In genomic region chr11:88864458-88865197, GRCm38 (mm10) we compare ENCODE assay signal across 8 mouse cellular contexts. TPM values are rescaled to one million over a fixed set of nuclear protein-coding genes. Genes with fewer than 3 reads are reported as not detected.
A peak's percentile ranks its signal among the peaks of the same experiment; 100 is the strongest.
DNase-seq lines count a peak whose midpoint lies in the region; ATAC-seq and TF ChIP-seq lines count a peak whose summit lies in the region.

Gene Akap1 (minus strand): TSS chr11:88864586.

- TF ChIP-seq POLR2A in brain, embryonic 14.5 days (IDR thresholded peaks at IDR 0.05; ENCODE audit: borderline replicate concordance, extremely low read depth, insufficient read depth, insufficient read length, poor library complexity, severe bottlenecking), result peak; percentile 68

- H3K9ac ChIP-seq in heart, embryonic 12.5 days, result peak within 1 kb of the TSS; percentile 81
- peak within 1 kb of the TSS; percentile 74 for H3K9ac ChIP-seq in kidney, postnatal 0 days (ENCODE audit: low read depth, low read length)
- H3K9ac ChIP-seq in liver, embryonic 11.5 days (ENCODE audit: low read depth, low read length), result peak within 1 kb of the TSS; percentile 77
- peak within 1 kb of the TSS; percentile 45 for H3K9ac ChIP-seq in stomach, embryonic 15.5 days

- WGBS in heart, embryonic 12.5 days, result 2% methylated on average over 60 of the region's 60 CpGs
- 1% methylated on average over 47 of the region's 60 CpGs for WGBS in kidney, postnatal 0 days
- WGBS in liver, embryonic 11.5 days, result 1% methylated on average over 58 of the region's 60 CpGs
- WGBS in stomach, embryonic 15.5 days, result 1% methylated on average over 59 of the region's 60 CpGs

- peak within 1 kb of the TSS; percentile 92 for H3ac ChIP-seq in C2C12 (ENCODE audit: control insufficient read depth, insufficient read length, low read depth)

- peak; percentile 99 for DNase-seq in brain, embryonic 14.5 days (ENCODE audit: low read depth)
- DNase-seq in kidney, postnatal 0 days (ENCODE audit: low spot score), result peak; percentile 98
- peak; percentile 96 for DNase-seq in liver, embryonic 11.5 days (ENCODE audit: low spot score)
- peak; percentile 79 for DNase-seq in naive thymus-derived CD4-positive, alpha-beta T cell, adult 2 months (ENCODE audit: low read depth)

- H3K4me3 ChIP-seq in C2C12 (ENCODE audit: insufficient read depth, poor library complexity, severe bottlenecking), result peak within 1 kb of the TSS; percentile 84
- H3K4me3 ChIP-seq in erythroblast, embryonic 14.5 days (replicated peaks), result peak within 1 kb of the TSS; percentile 67
- peak within 1 kb of the TSS; percentile 70 for H3K4me3 ChIP-seq in heart, embryonic 12.5 days
- H3K4me3 ChIP-seq in kidney, postnatal 0 days (replicated peaks; ENCODE audit: low read depth, low read length), result peak within 1 kb of the TSS; percentile 70
- peak within 1 kb of the TSS; percentile 83 for H3K4me3 ChIP-seq in liver, embryonic 11.5 days (ENCODE audit: low read depth, low read length)
- peak within 1 kb of the TSS; percentile 81 for H3K4me3 ChIP-seq in stomach, embryonic 15.5 days (replicated peaks)

- no peaks in the 10 kb centered on the region for H3K27me3 ChIP-seq in C2C12 (ENCODE audit: control insufficient read depth, insufficient read depth, insufficient read length)
- H3K27me3 ChIP-seq in erythroblast, embryonic 14.5 days (ENCODE audit: control insufficient read depth), result peaks cover 11% of the 10 kb centered on the region
- no peaks in the 10 kb centered on the region for H3K27me3 ChIP-seq in heart, embryonic 12.5 days (replicated peaks)
- no peaks in the 10 kb centered on the region for H3K27me3 ChIP-seq in kidney, postnatal 0 days (ENCODE audit: insufficient read depth, low read length)
- H3K27me3 ChIP-seq in liver, embryonic 11.5 days (replicated peaks; ENCODE audit: control insufficient read depth, insufficient read depth, low read length), result peaks cover 3% of the 10 kb centered on the region; the same call in 1 of the 2 replicates
- no peaks in the 10 kb centered on the region for H3K27me3 ChIP-seq in stomach, embryonic 15.5 days (replicated peaks)

- H3K27ac ChIP-seq in heart, embryonic 12.5 days (ENCODE audit: poor library complexity, severe bottlenecking), result peak within 1 kb of the TSS; percentile 90
- H3K27ac ChIP-seq in kidney, postnatal 0 days, result peak within 1 kb of the TSS; percentile 78
- H3K27ac ChIP-seq in liver, embryonic 11.5 days (ENCODE audit: low read depth, low read length), result peak within 1 kb of the TSS; percentile 46
- H3K27ac ChIP-seq in stomach, embryonic 15.5 days, result peak within 1 kb of the TSS; percentile 83

- peaks cover 41% of the 10 kb centered on the region for H3K79me3 ChIP-seq in C2C12 (ENCODE audit: low read depth)

- no peak for TF ChIP-seq CTCF in C2C12 (IDR thresholded peaks at IDR 0.05; ENCODE audit: control insufficient read depth, insufficient read depth, insufficient read length)
- TF ChIP-seq CTCF in brain, embryonic 14.5 days (IDR thresholded peaks at IDR 0.05; ENCODE audit: borderline replicate concordance, extremely low read depth, insufficient read depth, insufficient read length), result no peak
- no peak for TF ChIP-seq CTCF in kidney, postnatal 0 days (IDR thresholded peaks at IDR 0.05; ENCODE audit: low read depth)

- peaks cover 41% of the 10 kb centered on the region for H3K4me1 ChIP-seq in erythroblast, embryonic 14.5 days (ENCODE audit: control insufficient read depth)
- peaks cover 33% of the 10 kb centered on the region for H3K4me1 ChIP-seq in heart, embryonic 12.5 days (replicated peaks)
- H3K4me1 ChIP-seq in kidney, postnatal 0 days (replicated peaks; ENCODE audit: insufficient read depth, low read length), result no peaks in the 10 kb centered on the region; the same call in 1 of the 2 replicates
- H3K4me1 ChIP-seq in liver, embryonic 11.5 days (replicated peaks; ENCODE audit: control insufficient read depth, insufficient read depth, low read length), result peaks cover 6% of the 10 kb centered on the region
- H3K4me1 ChIP-seq in stomach, embryonic 15.5 days, result no peaks in the 10 kb centered on the region

- H3K9me3 ChIP-seq in erythroblast, embryonic 14.5 days (ENCODE audit: control insufficient read depth, low read length), result no peaks in the 10 kb centered on the region
- no peaks in the 10 kb centered on the region for H3K9me3 ChIP-seq in heart, embryonic 12.5 days (replicated peaks)
- H3K9me3 ChIP-seq in kidney, postnatal 0 days (replicated peaks; ENCODE audit: low read length), result no peaks in the 10 kb centered on the region
- H3K9me3 ChIP-seq in liver, embryonic 11.5 days (ENCODE audit: control insufficient read depth, low read length), result no peaks in the 10 kb centered on the region
- no peaks in the 10 kb centered on the region for H3K9me3 ChIP-seq in stomach, embryonic 15.5 days

- peak within 1 kb of the TSS; percentile 94 for H3K4me2 ChIP-seq in heart, embryonic 12.5 days
- peak within 1 kb of the TSS; percentile 99 for H3K4me2 ChIP-seq in kidney, postnatal 0 days (ENCODE audit: low read length)
- H3K4me2 ChIP-seq in liver, embryonic 11.5 days, result peak within 1 kb of the TSS; percentile 94
- peak within 1 kb of the TSS; percentile 97 for H3K4me2 ChIP-seq in stomach, embryonic 15.5 days

- H3K79me2 ChIP-seq in C2C12 (ENCODE audit: control insufficient read depth, insufficient read depth), result peaks cover 45% of the 10 kb centered on the region

- H3K36me3 ChIP-seq in C2C12 (ENCODE audit: control insufficient read depth, insufficient read depth), result peaks cover 9% of the 10 kb centered on the region
- H3K36me3 ChIP-seq in erythroblast, embryonic 14.5 days (ENCODE audit: control insufficient read depth), result peaks cover 2% of the 10 kb centered on the region
- H3K36me3 ChIP-seq in heart, embryonic 12.5 days, result no peaks in the 10 kb centered on the region
- no peaks in the 10 kb centered on the region for H3K36me3 ChIP-seq in kidney, postnatal 0 days (ENCODE audit: insufficient read depth, low read length)
- H3K36me3 ChIP-seq in liver, embryonic 11.5 days (ENCODE audit: control insufficient read depth, insufficient read depth, low read length), result no peaks in the 10 kb centered on the region
- H3K36me3 ChIP-seq in stomach, embryonic 15.5 days, result no peaks in the 10 kb centered on the region

- peak; percentile 96 for ATAC-seq in heart, embryonic 12.5 days (ENCODE audit: insufficient number of reproducible peaks, low FRiP score)
- ATAC-seq in kidney, postnatal 0 days (replicated peaks; ENCODE audit: low FRiP score, low read depth), result peak; percentile 99
- peak; percentile 97 for ATAC-seq in liver, embryonic 11.5 days (replicated peaks; ENCODE audit: low FRiP score)
- ATAC-seq in stomach, embryonic 15.5 days (ENCODE audit: insufficient read depth, low FRiP score, low read depth), result peak; percentile 96

TF ChIP-seq in C2C12, 6 proteins besides CTCF, POLR2A, EP300 and RAD21:
- TF ChIP-seq USF1 (IDR thresholded peaks at IDR 0.05; ENCODE audit: low read depth), result no peak
- peak; percentile 91 for TF ChIP-seq MAX (IDR thresholded peaks at IDR 0.05)

RNA-seq across cellular contexts. Expression of gene Akap1, which starts in this region (rescaled TPM):
- 24.8 TPM for polyA plus RNA-seq in C2C12 (2012; fragmentation: generic; extraction: Trizol)
- polyA plus RNA-seq in brain, embryonic 14.5 days (2012; rRNA removed), result 52.8 and 54.1 TPM in 2 replicates
- 0.13 and 0.15 TPM in 2 replicates for polyA plus RNA-seq in erythroblast, embryonic 14.5 days (2012)
- 34.1 and 38.9 TPM in 2 replicates for polyA plus RNA-seq in heart, embryonic 12.5 days (2016; fragmentation: Nextera tagmentation; extraction: Ambion mirVana)
- 16.9 and 17.5 TPM in 2 replicates for polyA plus RNA-seq in kidney, postnatal 0 days (2015; fragmentation: Nextera tagmentation; extraction: Ambion mirVana)
- 17.3 and 18.9 TPM in 2 replicates for polyA plus RNA-seq in liver, embryonic 11.5 days (2014; fragmentation: Nextera tagmentation; extraction: Ambion mirVana)
- 23.5 and 24.6 TPM in 2 replicates for polyA plus RNA-seq in stomach, embryonic 15.5 days (2015; fragmentation: Nextera tagmentation; extraction: Ambion mirVana)

Comparison
In these comparisons a context has a peak if more than half of its experiments do, and no peak if none do; other contexts are left out.
1. Peak in every context shown above with its lines: DNase-seq, ATAC-seq, H3K4me3 ChIP-seq and H3K27ac ChIP-seq.
2. RNA of gene Akap1 (polyA plus RNA-seq): 52.8 to 54.1 TPM in brain, embryonic 14.5 days, 34.1 to 38.9 TPM in heart, embryonic 12.5 days, 24.8 TPM in C2C12 (single experiment), 23.5 to 24.6 TPM in stomach, embryonic 15.5 days, 17.3 to 18.9 TPM in liver, embryonic 11.5 days and 16.9 to 17.5 TPM in kidney, postnatal 0 days; 0.13 to 0.15 TPM in erythroblast, embryonic 14.5 days; every median in the first group is over 10 times any median in the second.